Mouse (Mus musculus) lung, postnatal 4 days (tissue): ENCODE results near the gene Ncf4.
"Not testable (repeated sequence)": the region's sequence is repeated elsewhere in the genome, so short reads cannot be mapped to it uniquely, and the experiment has no call there.

ENCODE experiments used
- DNase-seq, 2 experiments: peaks; one replicate each; pipeline ENCODE4 v3.0.0; 2021

Ncf4 gene

GRCm38 (mm10) chr15:78254751-78255150 is 10.2 kb downstream of the Ncf4 start:
- DNase-seq = peak; percentile 44 to 58

- DNase-seq = not testable (repeated sequence)
These were observed 12.1 kb downstream of the Ncf4 start for GRCm38 (mm10) chr15:78256602-78257259.

DNA sequence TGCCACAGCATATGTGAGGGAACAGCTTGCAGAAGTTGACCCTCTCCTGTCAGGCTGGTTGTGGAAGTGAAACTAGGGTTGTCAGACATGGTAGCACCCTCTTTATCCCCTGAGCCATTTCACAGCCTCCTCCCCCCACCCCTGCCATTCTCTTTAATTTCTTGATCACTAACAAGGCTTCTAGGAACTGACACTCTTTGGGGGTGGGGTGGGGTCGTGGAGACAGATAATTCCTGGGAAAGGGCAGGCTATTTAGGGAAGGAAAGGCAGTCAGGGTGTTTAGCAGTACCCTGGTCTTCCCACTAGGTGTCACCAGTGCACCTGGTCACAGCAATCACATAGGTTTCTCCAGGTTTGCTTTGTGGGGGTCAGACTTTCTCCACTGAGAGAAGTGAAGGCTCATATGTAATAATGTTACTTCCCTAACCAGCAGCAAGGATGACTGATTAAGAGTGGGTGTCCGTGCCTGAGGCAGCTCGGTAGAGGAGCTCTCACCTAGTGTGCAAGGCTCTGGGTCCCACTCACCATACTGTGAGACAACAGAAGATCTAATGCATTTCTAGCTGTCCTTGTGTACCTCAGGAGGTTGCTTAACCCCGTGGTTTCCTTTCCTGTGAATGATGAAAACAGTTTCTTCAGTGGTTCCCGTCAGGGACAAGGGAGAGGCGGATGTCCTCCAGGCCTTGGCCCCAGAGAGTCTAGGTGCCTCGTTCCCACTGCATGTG is 12.9 kb downstream of the Ncf4 start:
- peak; percentile 43 to 71 for DNase-seq

DNA sequence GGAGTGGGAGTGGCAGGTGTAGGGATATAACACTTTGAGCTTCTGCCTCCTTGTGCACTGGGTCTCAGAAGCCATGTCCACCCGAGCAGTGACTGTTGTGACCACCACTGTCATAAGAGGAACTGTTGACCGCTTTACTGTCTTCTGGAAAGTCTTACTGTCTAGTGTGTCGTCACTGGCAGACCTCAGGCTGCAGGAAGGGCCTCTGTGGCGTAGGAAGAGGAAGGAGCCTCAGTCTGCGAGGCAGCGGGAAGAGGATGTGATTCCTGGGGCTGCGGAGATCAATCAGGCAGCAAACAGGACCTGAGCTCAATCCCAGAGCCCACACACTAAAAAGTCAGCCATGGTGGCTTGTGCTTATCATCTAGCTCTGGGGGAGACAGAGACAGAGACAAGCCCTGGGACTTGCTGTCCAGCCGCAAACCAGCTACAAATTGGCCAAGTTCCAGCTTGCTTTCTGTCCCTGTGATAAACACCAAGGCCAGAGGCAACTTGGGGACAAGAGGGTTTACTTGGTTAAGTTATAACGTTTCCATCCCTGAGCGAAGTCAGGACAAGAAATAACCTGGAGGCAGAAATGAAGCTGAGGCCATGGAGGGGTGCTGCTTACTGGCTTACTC is 13.8 kb downstream of the Ncf4 start:
- DNase-seq = peak; percentile 61 to 70

GRCm38 (mm10) chr15:78260668-78261333 is 16.2 kb downstream of the Ncf4 start:
- DNase-seq = no peak

DNA sequence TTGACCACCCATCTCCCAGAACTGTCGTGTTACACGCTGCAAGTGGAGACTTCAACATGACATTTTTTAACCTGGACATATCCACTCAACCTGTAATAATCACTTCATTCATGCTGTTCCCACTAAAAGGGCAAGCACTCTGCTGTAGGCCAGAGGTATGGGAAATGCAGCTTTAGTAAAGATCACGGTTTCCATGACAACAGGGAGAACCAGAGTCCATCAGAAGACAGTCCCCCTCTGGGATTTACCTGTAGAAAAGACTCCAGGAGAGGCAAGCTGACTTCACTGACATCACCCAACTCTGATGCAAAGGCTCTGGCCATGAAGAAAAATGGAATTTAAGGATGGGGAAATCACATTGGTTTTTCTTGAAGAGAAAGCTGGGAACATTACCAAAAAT is 18.7 kb downstream of the Ncf4 start:
- no peak for DNase-seq

DNA sequence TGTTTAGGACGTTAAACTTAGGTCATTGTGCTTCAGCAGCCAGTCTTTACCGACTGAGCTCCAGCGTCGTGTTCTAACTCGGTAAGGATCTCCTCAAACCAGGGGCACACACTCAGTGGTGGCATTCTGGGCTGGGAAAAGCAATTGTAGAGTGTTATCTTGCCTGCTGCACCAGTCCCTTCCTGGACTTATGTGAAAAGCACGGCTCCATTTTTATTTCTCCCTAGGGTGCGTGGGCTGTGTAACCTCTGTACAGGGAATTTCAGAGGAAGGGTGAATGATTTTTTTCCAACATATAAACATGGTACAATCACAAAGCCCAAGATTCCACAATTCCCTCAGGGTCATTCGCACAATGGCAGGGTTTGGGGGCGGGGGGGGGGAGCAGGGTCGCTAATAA is 22.8 kb downstream of the Ncf4 start:
- DNase-seq = no peak

DNA sequence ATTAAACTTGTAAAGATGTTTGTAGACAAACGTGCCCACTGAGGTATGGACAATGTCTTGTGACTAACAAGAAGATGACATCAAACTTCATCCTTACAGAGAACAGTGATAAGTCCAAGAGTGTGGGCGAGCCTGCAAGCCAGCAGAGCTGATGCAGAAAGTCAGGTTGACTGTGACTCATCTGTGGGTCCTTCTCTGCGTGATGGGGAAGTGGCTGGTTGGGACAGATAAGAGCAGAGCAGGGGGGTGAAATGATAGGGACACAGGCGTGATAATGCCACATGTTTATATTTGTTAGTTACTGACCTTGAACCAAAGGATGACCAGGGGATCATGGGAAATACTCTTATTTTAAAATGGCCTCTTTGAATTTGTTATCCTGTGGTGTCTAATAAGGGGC is 23.3 kb downstream of the Ncf4 start:
- no peak for DNase-seq

- DNase-seq = no peak
These were observed 26.6 kb downstream of the Ncf4 start for GRCm38 (mm10) chr15:78271208-78271607.

DNA sequence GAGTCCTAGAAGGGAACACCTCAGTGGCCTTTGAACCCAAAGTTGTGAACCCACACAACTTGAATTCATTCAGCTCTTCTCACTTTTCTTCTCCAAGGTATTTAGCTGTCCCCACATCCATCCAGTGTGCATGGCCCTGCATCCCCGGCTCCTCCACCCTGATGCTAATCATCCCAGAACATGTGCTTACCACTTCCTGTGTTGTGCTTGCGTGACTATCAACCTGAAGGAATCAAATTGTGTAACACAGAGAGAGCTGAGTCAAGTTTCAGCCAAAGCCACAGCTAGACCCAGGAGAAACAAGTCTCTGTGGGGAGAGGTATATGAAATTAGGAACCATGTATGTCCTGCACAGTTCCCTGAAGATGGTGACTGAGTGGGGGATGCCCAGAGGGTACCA is 33.7 kb downstream of the Ncf4 start:
- DNase-seq = no peak

- no peak for DNase-seq
These were observed 43.3 kb downstream of the Ncf4 start for GRCm38 (mm10) chr15:78287941-78288340.

DNA sequence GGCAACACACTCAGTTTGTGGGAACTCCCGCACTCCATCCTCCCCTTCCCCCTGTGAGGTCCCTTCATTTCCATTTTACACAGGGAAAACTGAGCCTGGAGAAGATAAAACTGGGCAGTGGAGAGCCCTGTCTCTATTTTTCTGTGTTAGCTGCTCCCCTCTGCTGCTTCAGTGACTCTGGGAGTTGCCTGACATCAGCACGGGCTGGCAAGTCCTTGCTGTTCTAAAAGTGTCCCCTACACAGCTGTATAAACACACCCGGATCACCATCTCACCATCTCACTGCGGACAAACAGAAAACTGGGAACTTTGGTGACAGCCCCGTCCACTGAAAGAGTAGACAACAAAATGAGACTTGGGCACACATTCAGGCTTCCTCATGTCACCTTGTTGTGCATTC is 45.2 kb downstream of the Ncf4 start:
- not testable (repeated sequence) for DNase-seq

- DNase-seq = not testable (repeated sequence)
These were observed 48.6 kb downstream of the Ncf4 start for GRCm38 (mm10) chr15:78293228-78293627.

DNA sequence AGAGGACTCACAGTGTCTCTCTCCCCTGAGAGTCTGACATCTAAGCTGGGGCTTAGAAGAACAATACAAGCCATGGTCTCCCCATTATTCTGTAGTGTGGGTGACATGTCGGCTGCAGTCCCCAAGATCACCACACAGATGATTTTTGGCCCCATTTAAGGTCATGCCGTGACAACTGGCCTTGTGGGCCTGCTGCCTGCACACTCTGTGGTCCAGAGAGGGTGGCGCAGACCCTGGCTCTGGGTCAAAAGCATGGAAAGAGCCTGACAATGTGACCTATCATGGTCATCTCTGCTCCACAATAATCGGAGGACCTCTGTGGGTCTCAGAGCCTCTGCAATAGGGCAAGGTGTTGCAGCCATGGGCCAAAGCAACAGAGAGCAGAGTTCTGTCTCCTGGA is 49.1 kb downstream of the Ncf4 start:
- DNase-seq = no peak

DNA sequence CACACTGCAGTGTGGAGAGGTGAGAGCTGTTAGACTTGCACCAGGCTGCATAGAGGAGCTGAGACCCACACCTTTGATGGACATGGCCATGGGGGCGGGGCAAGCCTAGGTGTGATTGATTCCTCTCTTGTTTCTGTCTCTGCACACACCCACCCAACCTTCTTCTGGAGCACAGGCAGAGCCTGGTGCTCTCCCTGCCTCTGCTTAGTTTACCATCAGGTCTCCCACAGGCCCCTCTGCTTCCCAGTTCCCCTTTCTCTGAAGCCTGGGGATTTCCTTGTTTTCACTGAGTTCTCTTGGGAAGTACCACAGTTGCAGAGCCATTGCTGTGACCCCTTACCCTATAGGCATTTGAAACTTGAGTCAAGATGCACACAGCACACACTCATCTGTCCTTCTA is 54.0 kb downstream of the Ncf4 start:
- DNase-seq = no peak

DNA sequence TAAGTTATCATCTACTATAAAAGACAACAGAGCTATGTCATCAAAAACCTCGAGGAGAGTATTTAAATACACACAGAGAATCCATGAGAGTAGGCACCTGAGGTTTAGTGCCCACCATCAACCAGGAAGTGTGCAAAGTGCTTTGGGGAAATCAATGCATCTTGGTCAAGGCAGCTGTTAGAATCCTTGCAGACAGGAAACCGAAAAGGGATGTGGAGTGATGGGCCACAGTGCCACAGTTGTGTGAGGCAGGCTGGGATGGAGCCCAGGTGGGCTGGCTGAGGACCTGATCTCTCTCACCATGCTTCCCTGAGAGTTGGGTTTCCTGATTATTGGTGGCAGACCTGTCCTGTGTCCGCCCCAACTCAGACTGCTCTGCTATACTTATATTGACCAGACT is 55.0 kb downstream of the Ncf4 start:
- no peak for DNase-seq

GRCm38 (mm10) chr15:78300773-78301172 is 56.2 kb downstream of the Ncf4 start:
- DNase-seq = no peak

GRCm38 (mm10) chr15:78302718-78303117 is 58.1 kb downstream of the Ncf4 start:
- no peak for DNase-seq

DNA sequence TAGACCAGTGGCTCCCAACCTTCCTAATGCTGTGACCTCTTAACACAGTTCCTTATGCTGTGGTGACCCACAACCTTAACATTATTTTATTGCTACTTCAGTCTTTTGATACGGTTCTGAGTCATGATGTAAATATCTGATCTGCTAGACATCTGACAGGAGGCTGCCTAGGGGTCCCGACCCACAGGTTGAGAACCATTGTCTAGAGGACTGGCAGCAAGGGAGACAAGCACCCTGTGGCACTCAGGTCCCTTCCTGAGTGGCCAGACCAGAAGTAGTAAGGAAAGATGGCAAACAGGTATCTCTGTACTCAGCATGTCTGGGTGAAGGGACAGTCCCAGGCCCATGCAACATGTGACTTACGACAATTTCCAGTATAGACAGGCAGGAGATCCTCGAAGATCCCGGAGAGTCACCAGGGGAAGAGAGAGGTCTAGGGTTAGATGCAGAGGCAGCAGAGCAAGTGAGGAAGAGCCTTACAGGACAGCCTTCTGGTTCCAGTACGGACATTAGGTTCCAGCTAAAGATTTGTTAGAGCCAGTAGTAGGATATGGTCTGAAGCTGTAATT is 59.1 kb downstream of the Ncf4 start:
- no peak for DNase-seq

- DNase-seq = peak in 1 of 2 experiments; percentile 22
These were observed 60.8 kb downstream of the Ncf4 start, which contains the start of gene Csf2rb2 for GRCm38 (mm10) chr15:78305341-78305933. TSS of gene Csf2rb2 (minus strand) at chr15:78305721.

- DNase-seq = no peak
These were observed 65.3 kb downstream of the Ncf4 start for GRCm38 (mm10) chr15:78309865-78310264.

GRCm38 (mm10) chr15:78310971-78311370 is 66.4 kb downstream of the Ncf4 start:
- DNase-seq = no peak
